Mouse (Mus musculus) olfactory bulb, adult 2 months (tissue): ENCODE data around the gene Ccnd3. TPM values are rescaled to one million over a fixed set of nuclear protein-coding genes. Genes with fewer than 3 reads are reported as not detected.
"Not testable (repeated sequence)": the region's sequence is repeated elsewhere in the genome, so short reads cannot be mapped to it uniquely, and the experiment has no call there.

ENCODE experiments used
- H3K27ac ChIP-seq: fragments of 200-500 bp; 2 replicates; pipeline ENCODE4 v1.5.1; 2012; ENCODE audit warnings: low read depth, low read length; ENCODE audit not compliant: insufficient read depth
- H3K4me1 ChIP-seq: fragments of 200-500 bp; 2 replicates; pipeline ENCODE4 v1.6.1; 2012; ENCODE audit warnings: low read length; ENCODE audit not compliant: control insufficient read depth, insufficient read depth
- H3K4me3 ChIP-seq: fragments of 200-500 bp; 2 replicates; pipeline ENCODE4 v1.5.1; 2012; ENCODE audit warnings: mild to moderate bottlenecking, low read depth, low read length, moderate library complexity; ENCODE audit not compliant: insufficient read depth
- CTCF ChIP-seq: fragments of 200-500 bp; IDR thresholded peaks from 2 replicates; pipeline ENCODE4 v1.5.1; 2012; ENCODE audit warnings: low read depth, mild to moderate bottlenecking, low read length, moderate library complexity; ENCODE audit not compliant: insufficient read depth
- POLR2A ChIP-seq: fragments of 200-500 bp; IDR thresholded peaks from 2 replicates; pipeline ENCODE4 v1.6.1; 2012; ENCODE audit warnings: mild to moderate bottlenecking, low read depth, low read length, moderate library complexity; ENCODE audit not compliant: insufficient read depth
- WGBS: fragments of 180-500 bp; shearing (Covaris S2); methylation state at CpG from one replicate; pipeline ENCODE4 v1.1.7; 2018; 5-methylcytosine and 5-hydroxymethylcytosine counted together
- polyA plus RNA-seq: library from polyadenylated mRNA; stranded (reverse); fragments of >200 nt; gene quantifications from 2 replicates; pipeline ENCODE4 v1.2.4, GENCODE M21; 2012; ENCODE audit warnings: low replicate concordance; ENCODE audit not compliant: missing spikeins, insufficient read depth, insufficient read length

Gene Ccnd3
- polyA plus RNA-seq, 1 experiment, result 423 TPM

GRCm38 (mm10) chr17:47492731-47493130 lies 12.1 kb upstream of the Ccnd3 start:
- H3K4me1 ChIP-seq, result no peaks in the 10 kb centered on the region
- WGBS, result 71% methylated on average over 6 of the region's 6 CpGs
- no peak for TF ChIP-seq CTCF
- TF ChIP-seq POLR2A, result no peak
- H3K27ac ChIP-seq, result no peak overlapping the region
- H3K4me3 ChIP-seq, result no peak overlapping the region

GRCm38 (mm10) chr17:47493653-47494052 lies 11.2 kb upstream of the Ccnd3 start:
- Histone ChIP-seq H3K4me3 (no peak overlapping the region), H3K4me1 (no peaks in the 10 kb centered on the region), H3K27ac (no peak overlapping the region)
- WGBS, result 89% methylated on average over 6 of the region's 6 CpGs
- no peak for TF ChIP-seq POLR2A
- TF ChIP-seq CTCF, result no peak

- TF ChIP-seq POLR2A (no peak), CTCF (no peak)
- H3K4me3 ChIP-seq, result no peak overlapping the region
- H3K4me1 ChIP-seq, result no peaks in the 10 kb centered on the region
- WGBS, result 89% methylated on average over 11 of the region's 11 CpGs
- H3K27ac ChIP-seq, result no peak overlapping the region
Observed at GRCm38 (mm10) chr17:47494132-47494531, 10.7 kb upstream of the Ccnd3 start.

GRCm38 (mm10) chr17:47501531-47501930 lies 3.3 kb upstream of the Ccnd3 start:
- H3K4me3 ChIP-seq, result peak overlapping the region; percentile 93

GRCm38 (mm10) chr17:47501946-47502706 lies 2.7 kb upstream of the Ccnd3 start, which contains the start of gene Taf8:
Taf8 (minus strand) TSS chr17:47502292.
- TF ChIP-seq POLR2A (peak; percentile 81), CTCF (no peak)
- WGBS, result under 1% methylated on average over 40 of the region's 40 CpGs
- peak within 1 kb of the TSS; percentile 95 for H3K27ac ChIP-seq
- peak within 1 kb of the TSS; percentile 93 for H3K4me3 ChIP-seq
- peaks cover 15% of the 10 kb centered on the region for H3K4me1 ChIP-seq

More at GRCm38 (mm10) chr17:47501531-47501930, 3.3 kb upstream of the Ccnd3 start:
- TF ChIP-seq POLR2A (no peak), CTCF (no peak)
- Histone ChIP-seq H3K27ac (no peak overlapping the region), H3K4me1 (peaks cover 15% of the 10 kb centered on the region)
- 4% methylated on average over 11 of the region's 11 CpGs for WGBS

DNA sequence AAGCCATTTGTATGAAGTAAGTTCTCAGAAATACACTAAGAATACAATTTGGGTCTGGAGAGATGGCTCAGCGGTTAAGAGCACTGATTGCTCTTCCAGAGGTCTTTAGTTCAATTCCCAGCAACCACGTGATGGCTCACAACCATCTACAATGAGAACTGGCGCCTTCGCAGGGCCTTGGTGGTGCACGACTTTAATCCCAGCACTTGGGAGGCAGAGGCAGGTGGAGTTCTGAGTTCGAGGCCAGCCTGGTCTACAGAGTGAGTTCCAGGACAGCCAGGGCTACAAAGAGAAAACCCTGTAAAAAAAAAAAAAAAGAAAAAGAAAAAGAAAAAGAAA lies 2.2 kb upstream of the Ccnd3 start:
- H3K27ac ChIP-seq, H3K4me3 ChIP-seq: not testable (repeated sequence)
- peaks cover 17% of the 10 kb centered on the region for H3K4me1 ChIP-seq
- WGBS, result 80% methylated on average over 6 of the region's 6 CpGs

DNA sequence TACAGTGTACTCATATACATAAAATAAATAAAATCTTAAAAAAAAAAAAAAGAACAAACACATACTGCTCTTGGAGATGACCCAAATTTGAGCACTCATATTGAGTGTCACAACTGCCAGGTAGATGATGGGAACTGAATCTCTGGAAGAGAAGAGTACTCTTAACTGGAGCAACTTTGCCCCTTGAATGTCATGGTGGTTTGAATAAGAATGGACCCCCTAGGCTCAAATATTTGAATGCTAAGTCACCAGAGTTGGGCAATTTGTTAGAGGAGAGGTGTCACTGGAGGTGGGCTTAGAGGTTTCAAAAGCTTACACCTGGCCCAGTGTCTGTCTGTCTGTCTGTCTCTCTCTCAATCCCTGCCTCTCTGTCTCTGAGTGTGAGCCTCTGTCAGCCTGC lies 1.2 kb upstream of the Ccnd3 start:
- peaks cover 23% of the 10 kb centered on the region for H3K4me1 ChIP-seq
- H3K4me3 ChIP-seq, result no peak overlapping the region
- TF ChIP-seq POLR2A, result no peak
- no peak for TF ChIP-seq CTCF
- no peak overlapping the region for H3K27ac ChIP-seq

GRCm38 (mm10) chr17:47504228-47504627 lies 623 bp upstream of the Ccnd3 start:
- no peak for TF ChIP-seq CTCF
- no peak for TF ChIP-seq POLR2A
- Histone ChIP-seq H3K4me3 (no peak overlapping the region), H3K27ac (0 out of 2 replicates have a peak overlapping the region, but pooled peaks have one; percentile 16), H3K4me1 (peaks cover 23% of the 10 kb centered on the region)
- 76% methylated on average over 5 of the region's 5 CpGs for WGBS

DNA sequence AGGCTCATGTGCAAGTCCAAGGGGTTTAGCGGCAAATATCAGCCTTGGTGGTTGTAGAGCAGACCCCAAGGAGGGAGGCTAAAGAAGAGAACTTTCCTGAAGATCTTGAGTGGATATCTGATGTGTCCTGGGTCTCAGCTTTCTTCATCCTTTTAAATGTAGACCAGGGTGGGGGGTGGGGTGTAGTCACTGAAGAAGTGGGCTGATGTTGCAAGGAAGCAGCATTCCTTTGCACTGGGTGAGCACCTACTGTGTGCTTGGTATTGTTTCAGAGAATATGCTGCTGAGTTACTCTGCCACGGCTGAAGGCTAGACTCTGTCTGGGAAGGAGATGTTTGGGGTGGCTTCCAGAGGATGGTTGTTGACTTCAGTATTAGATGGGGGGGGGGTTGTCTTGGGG lies 715 bp downstream of the Ccnd3 start:
- no peak for TF ChIP-seq POLR2A
- TF ChIP-seq CTCF, result no peak
- peak overlapping the region; percentile 39; the same call in 1 of the 2 replicates for H3K4me3 ChIP-seq
- no peak overlapping the region for H3K27ac ChIP-seq
- peaks cover 23% of the 10 kb centered on the region for H3K4me1 ChIP-seq
- WGBS, result 70% methylated on average over 2 of the region's 2 CpGs
